Mouse (Mus musculus) hindbrain, embryonic 11.5 days (tissue): ENCODE data around the gene Kcne3. TPM values are rescaled to one million over a fixed set of nuclear protein-coding genes. Genes with fewer than 3 reads are reported as not detected.

ENCODE experiments used
- ATAC-seq: fragments of 200-750 bp; cut with Nextera tagmentation; 2 replicates; pipeline ENCODE4 v1.8.0; 2017; ENCODE audit warnings: mild to moderate bottlenecking, moderate TSS enrichment, moderate library complexity; ENCODE audit not compliant: low FRiP score
- DNase-seq: peaks from one replicate; pipeline ENCODE4 v3.0.0-alpha.2; 2015; ENCODE audit warnings: low spot score
- H3K27ac ChIP-seq: fragments of 300-500 bp; sonication (generic); 2 replicates; pipeline ENCODE4 v1.5.1; 2014; ENCODE audit warnings: mild to moderate bottlenecking, low read depth, low read length
- H3K27me3 ChIP-seq: fragments of 300-500 bp; sonication (generic); 2 replicates; pipeline ENCODE4 v1.6.1; 2014; ENCODE audit warnings: mild to moderate bottlenecking, low read length, moderate library complexity, mixed read lengths; ENCODE audit not compliant: control insufficient read depth, insufficient read depth
- H3K36me3 ChIP-seq: fragments of 300-500 bp; sonication (generic); 2 replicates; pipeline ENCODE4 v1.6.1; 2014; ENCODE audit warnings: mild to moderate bottlenecking, low read length, moderate library complexity, mixed read lengths; ENCODE audit not compliant: control insufficient read depth, insufficient read depth
- H3K4me1 ChIP-seq: fragments of 300-500 bp; sonication (generic); replicated peaks from 2 replicates; pipeline ENCODE4 v1.6.1; 2014; ENCODE audit warnings: low read length, mixed read lengths; ENCODE audit not compliant: control insufficient read depth, insufficient read depth
- H3K4me2 ChIP-seq: fragments of 300-500 bp; sonication (generic); replicated peaks from 2 replicates; pipeline ENCODE4 v1.6.1; 2014; ENCODE audit warnings: mild to moderate bottlenecking, low read depth, low read length
- H3K4me3 ChIP-seq: fragments of 300-500 bp; sonication (generic); 2 replicates; pipeline ENCODE4 v1.5.1; 2014; ENCODE audit warnings: low read depth, low read length
- H3K9ac ChIP-seq: fragments of 300-500 bp; sonication (generic); 2 replicates; pipeline ENCODE4 v1.6.1; 2014; ENCODE audit warnings: low read depth, low read length
- H3K9me3 ChIP-seq: fragments of 300-500 bp; sonication (generic); 2 replicates; pipeline ENCODE4 v1.6.1; 2016; ENCODE audit warnings: low read length; ENCODE audit not compliant: control insufficient read depth
- WGBS: fragments of 180-500 bp; shearing (Covaris S2); extraction: QIAGEN DNeasy Blood & Tissue Kit; methylation state at CpG from one replicate; pipeline ENCODE4 v1.1.7; 2014; 5-methylcytosine and 5-hydroxymethylcytosine counted together
- polyA plus RNA-seq: library from polyadenylated mRNA; unstranded; fragments of >200 nt; fragmentation: Nextera tagmentation; extraction: Ambion mirVana; gene quantifications from 2 replicates; pipeline ENCODE4 v1.2.1, GENCODE M21; 2014

The Kcne3 gene
- polyA plus RNA-seq, 1 experiment from 2014 or later = 3.4 TPM

DNA sequence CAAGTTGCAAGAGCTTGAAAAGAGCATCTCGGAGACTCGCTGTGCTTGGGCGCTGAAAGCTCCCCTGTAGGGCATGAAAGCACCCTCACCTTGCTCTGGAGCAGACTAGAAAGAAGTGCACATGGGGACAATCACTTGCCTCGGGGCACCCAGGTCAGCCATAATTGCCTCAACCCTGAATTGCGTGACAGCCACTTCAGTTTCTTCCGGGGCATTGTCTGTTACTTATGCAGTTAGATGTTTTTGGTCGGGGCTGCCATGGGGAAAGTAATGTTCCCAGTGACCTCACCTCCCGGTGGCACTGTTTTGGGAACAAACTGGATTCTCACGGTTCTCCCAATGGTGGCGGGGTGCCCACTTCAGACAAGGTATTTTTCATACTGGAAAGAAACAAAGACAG lies 26.2 kb upstream of the Kcne3 start:
- Histone ChIP-seq H3K27ac (no peak overlapping the region), H3K9me3 (no peaks in the 10 kb centered on the region)
- 57% methylated on average over 10 of the region's 10 CpGs for WGBS

GRCm38 (mm10) chr7:100150626-100151025 lies 25.7 kb upstream of the Kcne3 start:
- 81% methylated on average over 11 of the region's 11 CpGs for WGBS
- H3K27ac ChIP-seq = no peak overlapping the region
- H3K9me3 ChIP-seq = no peaks in the 10 kb centered on the region
- H3K4me3 ChIP-seq = no peak overlapping the region
- no peaks in the 10 kb centered on the region for H3K4me1 ChIP-seq
- ATAC-seq (no peak), DNase-seq (no peak)
- no peak overlapping the region for H3K9ac ChIP-seq
- H3K36me3 ChIP-seq = no peaks in the 10 kb centered on the region
- no peak overlapping the region for H3K4me2 ChIP-seq
- H3K27me3 ChIP-seq = no peaks in the 10 kb centered on the region

More for the DNA sequence above, 26.2 kb upstream of the Kcne3 start:
- Histone ChIP-seq H3K4me2 (no peak overlapping the region), H3K4me3 (no peak overlapping the region), H3K36me3 (no peaks in the 10 kb centered on the region), H3K4me1 (no peaks in the 10 kb centered on the region), H3K27me3 (no peaks in the 10 kb centered on the region), H3K9ac (no peak overlapping the region)
- DNase-seq = no peak
- no peak for ATAC-seq

- H3K36me3 ChIP-seq = no peaks in the 10 kb centered on the region
- H3K27me3 ChIP-seq = no peaks in the 10 kb centered on the region
- H3K9me3 ChIP-seq = no peaks in the 10 kb centered on the region
- DNase-seq (no peak), ATAC-seq (no peak)
- no peaks in the 10 kb centered on the region; the same call in 1 of the 2 replicates for H3K4me1 ChIP-seq
- no peak overlapping the region for H3K9ac ChIP-seq
- 76% methylated on average over 4 of the region's 4 CpGs for WGBS
- no peak overlapping the region for H3K4me2 ChIP-seq
- H3K27ac ChIP-seq = no peak overlapping the region
- H3K4me3 ChIP-seq = no peak overlapping the region
These were observed 18.6 kb upstream of the Kcne3 start for GRCm38 (mm10) chr7:100157669-100158068.

DNA sequence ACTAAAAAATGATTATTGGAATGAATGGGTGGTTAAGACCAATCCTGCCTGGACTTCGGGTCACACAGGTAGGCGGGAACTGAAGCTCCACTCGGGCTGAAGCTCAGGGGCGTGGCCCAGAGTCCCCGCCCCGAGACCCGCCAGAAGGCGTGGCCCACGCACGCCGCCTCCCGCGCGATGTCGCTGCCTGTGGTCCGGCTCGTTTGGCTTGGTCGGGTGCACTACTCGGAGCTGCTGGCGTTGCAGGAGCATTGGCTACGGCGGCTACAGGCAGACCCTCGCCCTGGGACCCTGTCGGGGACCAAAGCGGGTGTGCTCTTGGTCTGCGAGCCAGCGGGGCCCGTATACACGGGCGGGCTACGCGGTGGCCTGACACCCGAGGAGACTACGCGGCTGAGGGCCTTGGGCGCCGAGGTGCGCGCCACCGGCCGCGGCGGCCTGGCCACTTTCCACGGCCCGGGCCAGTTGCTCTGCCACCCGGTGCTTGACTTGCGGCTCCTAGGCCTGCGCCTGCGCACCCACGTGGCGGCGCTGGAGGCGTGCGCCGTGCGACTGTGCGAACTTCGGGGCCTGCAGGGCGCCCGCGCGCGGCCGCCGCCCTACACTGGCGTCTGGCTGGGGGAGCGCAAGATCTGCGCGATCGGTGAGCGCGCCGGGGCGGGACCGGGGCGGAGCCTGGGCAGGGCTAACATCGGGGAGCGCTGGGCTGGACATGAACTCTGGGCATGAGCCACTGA lies 17.0 kb upstream of the Kcne3 start, which contains the start of gene Lipt2:
Gene Lipt2 (plus strand): TSS at position 173 of the 737 bp plus-strand sequence.
- peak within 1 kb of the TSS; percentile 76 for H3K4me3 ChIP-seq
- under 1% methylated on average over 77 of the region's 78 CpGs for WGBS

GRCm38 (mm10) chr7:100160006-100160405 lies 16.3 kb upstream of the Kcne3 start:
- DNase-seq = no peak
- H3K36me3 ChIP-seq = no peaks in the 10 kb centered on the region
- H3K4me2 ChIP-seq = peak overlapping the region; percentile 91
- peak overlapping the region; percentile 93; the same call in 1 of the 2 replicates for H3K27ac ChIP-seq
- ATAC-seq = peak; percentile 15; the same call in 1 of the 2 replicates
- peak overlapping the region; percentile 76 for H3K4me3 ChIP-seq
- no peaks in the 10 kb centered on the region; the same call in 1 of the 2 replicates for H3K4me1 ChIP-seq
- WGBS = 76% methylated on average over 7 of the region's 7 CpGs
- H3K9me3 ChIP-seq = no peaks in the 10 kb centered on the region
- H3K9ac ChIP-seq = peak overlapping the region; percentile 85
- H3K27me3 ChIP-seq = no peaks in the 10 kb centered on the region

More for the DNA sequence above, 17.0 kb upstream of the Kcne3 start, which contains the start of gene Lipt2:
- DNase-seq (peak; percentile 90), ATAC-seq (peak; percentile 97)
- Histone ChIP-seq H3K36me3 (no peaks in the 10 kb centered on the region), H3K27me3 (no peaks in the 10 kb centered on the region), H3K9ac (peak within 1 kb of the TSS; percentile 85), H3K27ac (peak within 1 kb of the TSS; percentile 93), H3K4me2 (peak within 1 kb of the TSS; percentile 91), H3K4me1 (no peaks in the 10 kb centered on the region; the same call in 1 of the 2 replicates), H3K9me3 (no peaks in the 10 kb centered on the region)

DNA sequence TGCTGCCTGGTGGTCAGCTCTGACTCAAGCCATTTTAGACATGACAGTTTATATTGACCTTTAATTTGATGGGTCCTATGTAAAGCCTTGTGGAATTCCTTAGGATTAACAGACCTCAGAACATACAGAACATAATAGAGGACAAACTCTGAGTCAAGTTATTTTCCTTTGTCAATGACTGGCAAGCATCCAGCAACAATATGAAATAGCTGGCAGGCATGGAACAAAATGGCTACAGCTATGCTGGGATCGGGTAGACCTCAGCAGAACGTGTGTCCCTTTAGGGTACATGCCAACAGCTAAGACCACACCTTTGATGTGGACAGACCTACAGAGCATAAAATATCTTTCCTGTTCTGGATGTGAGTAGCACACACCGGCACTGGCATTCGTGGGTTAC lies 12.8 kb upstream of the Kcne3 start:
- H3K27me3 ChIP-seq = no peaks in the 10 kb centered on the region
- WGBS = 93% methylated on average over 4 of the region's 4 CpGs
- no peak overlapping the region for H3K4me2 ChIP-seq
- H3K27ac ChIP-seq = no peak overlapping the region
- no peak for DNase-seq
- no peaks in the 10 kb centered on the region; the same call in 1 of the 2 replicates for H3K4me1 ChIP-seq
- ATAC-seq = no peak
- no peak overlapping the region for H3K9ac ChIP-seq
- no peaks in the 10 kb centered on the region for H3K36me3 ChIP-seq
- H3K4me3 ChIP-seq = no peak overlapping the region
- no peaks in the 10 kb centered on the region for H3K9me3 ChIP-seq

DNA sequence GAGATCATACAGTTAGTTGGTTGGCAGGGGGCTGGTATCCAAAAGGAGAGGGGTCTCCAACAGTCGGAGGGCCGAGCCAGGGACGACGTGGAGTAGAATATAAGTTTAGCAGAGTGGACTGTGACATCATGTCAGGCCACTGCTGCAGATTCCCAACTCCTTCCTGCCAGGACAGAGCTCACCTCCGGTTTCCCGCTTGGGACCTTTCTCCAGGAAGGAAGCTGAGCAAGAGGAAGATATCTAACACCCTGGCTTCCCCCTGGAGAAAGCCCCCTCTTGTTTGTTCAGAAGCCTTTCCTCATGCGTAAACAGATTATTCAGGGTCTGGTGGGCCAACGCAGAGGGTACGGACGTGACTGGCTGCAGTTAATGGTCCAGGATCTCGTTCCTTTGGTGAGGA lies 7.6 kb upstream of the Kcne3 start:
- no peaks in the 10 kb centered on the region for H3K4me1 ChIP-seq
- no peaks in the 10 kb centered on the region for H3K36me3 ChIP-seq
- no peaks in the 10 kb centered on the region for H3K9me3 ChIP-seq
- ATAC-seq = no peak
- 86% methylated on average over 11 of the region's 11 CpGs for WGBS
- H3K4me2 ChIP-seq = no peak overlapping the region
- H3K9ac ChIP-seq = no peak overlapping the region
- no peak for DNase-seq
- H3K27ac ChIP-seq = no peak overlapping the region
- no peaks in the 10 kb centered on the region for H3K27me3 ChIP-seq
- H3K4me3 ChIP-seq = no peak overlapping the region

DNA sequence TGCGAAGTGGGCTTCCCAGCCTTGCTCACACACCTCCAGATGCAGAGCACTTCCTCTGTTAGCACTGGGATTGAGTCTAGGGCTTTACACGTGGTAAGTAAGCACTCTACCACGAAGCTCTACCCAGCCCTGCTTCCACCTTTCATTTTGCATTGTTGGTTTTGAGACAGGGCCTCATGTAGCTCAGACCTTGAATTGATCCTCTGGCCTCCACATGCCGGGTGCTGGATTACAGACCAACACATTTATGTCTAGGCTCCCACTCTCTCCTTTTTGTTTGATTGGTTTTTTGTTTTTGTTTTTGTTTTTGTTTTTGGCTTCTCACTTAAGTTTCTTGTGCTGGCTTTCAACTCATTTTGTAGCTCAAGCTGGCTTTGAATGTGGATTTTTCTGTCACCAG lies 5.5 kb upstream of the Kcne3 start:
- Histone ChIP-seq H3K27me3 (no peaks in the 10 kb centered on the region), H3K4me1 (no peaks in the 10 kb centered on the region), H3K36me3 (no peaks in the 10 kb centered on the region), H3K9ac (no peak overlapping the region), H3K4me3 (no peak overlapping the region), H3K4me2 (no peak overlapping the region), H3K9me3 (no peaks in the 10 kb centered on the region), H3K27ac (no peak overlapping the region)
- 76% methylated on average over 4 of the region's 4 CpGs for WGBS
- DNase-seq (no peak), ATAC-seq (no peak)
